Mouse (Mus musculus) adrenal gland, adult (tissue): Measurements from ENCODE around the gene Iqcf6.
"Not testable (repeated sequence)": the region's sequence is repeated elsewhere in the genome, so short reads cannot be mapped to it uniquely, and the experiment has no call there.

Source experiments
- DNase-seq, 2 experiments: peaks; one replicate each; pipeline ENCODE4 v3.0.0; 2022 to 2023; ENCODE audit warnings: low spot score in 1 of 2; ENCODE audit not compliant: inconsistent age in 2 of 2

Iqcf6 gene

GRCm38 (mm10) chr9:106626282-106626681 is at the start of gene Iqcf6:
Iqcf6 (plus strand) TSS chr9:106626582.
- no peak for DNase-seq

- no peak for DNase-seq
These were observed 46.4 kb upstream of the Iqcf6 start for GRCm38 (mm10) chr9:106580016-106580415.

DNA sequence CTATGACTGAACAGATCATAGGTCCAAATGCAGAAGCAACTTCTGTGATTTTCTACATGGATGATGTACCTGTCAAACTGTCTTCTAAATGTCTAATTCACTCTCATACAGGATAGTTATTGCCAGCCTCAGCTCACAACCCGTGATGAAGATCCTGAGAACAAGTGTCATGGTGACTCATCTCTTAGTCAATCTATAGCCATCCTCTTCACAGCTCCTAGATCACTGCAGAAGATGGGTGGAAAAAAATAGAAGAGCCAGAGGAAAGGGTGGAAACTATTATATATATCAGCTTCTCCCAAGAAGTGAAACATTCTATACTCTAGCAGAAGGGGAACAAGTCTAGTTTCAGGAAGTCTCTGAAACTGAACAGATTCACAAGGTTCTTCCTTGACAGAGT is 43.8 kb upstream of the Iqcf6 start:
- DNase-seq: no peak

GRCm38 (mm10) chr9:106592158-106592557 is 34.2 kb upstream of the Iqcf6 start:
- no peak for DNase-seq

- not testable (repeated sequence) for DNase-seq
These were observed 31.0 kb upstream of the Iqcf6 start for GRCm38 (mm10) chr9:106595402-106595801.

DNA sequence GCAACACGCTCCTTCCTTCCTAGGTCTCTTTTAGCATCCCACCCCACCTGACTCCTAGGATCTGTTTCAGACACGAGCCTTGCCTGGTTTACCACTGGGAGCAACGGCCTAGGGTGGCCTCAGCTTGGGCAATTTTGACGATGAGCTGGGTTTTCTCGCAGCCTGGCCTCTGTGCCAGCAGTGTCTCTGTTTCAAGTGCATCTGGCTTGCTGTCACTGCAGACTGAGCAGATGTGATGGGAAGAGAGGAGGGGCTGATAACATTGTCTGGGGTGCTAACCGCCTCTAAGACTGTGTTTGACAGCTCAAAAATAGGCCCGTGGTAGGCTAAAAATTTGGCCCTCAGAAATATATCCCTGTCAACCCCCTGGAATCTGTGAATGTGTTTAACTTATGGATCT is 30.5 kb upstream of the Iqcf6 start:
- DNase-seq: no peak

GRCm38 (mm10) chr9:106598466-106598865 is 27.9 kb upstream of the Iqcf6 start:
- DNase-seq: peak; percentile 31 to 73

GRCm38 (mm10) chr9:106600546-106600945 is 25.8 kb upstream of the Iqcf6 start:
- peak; percentile 44 to 78 for DNase-seq

GRCm38 (mm10) chr9:106610727-106611126 is 15.7 kb upstream of the Iqcf6 start:
- no peak for DNase-seq

DNA sequence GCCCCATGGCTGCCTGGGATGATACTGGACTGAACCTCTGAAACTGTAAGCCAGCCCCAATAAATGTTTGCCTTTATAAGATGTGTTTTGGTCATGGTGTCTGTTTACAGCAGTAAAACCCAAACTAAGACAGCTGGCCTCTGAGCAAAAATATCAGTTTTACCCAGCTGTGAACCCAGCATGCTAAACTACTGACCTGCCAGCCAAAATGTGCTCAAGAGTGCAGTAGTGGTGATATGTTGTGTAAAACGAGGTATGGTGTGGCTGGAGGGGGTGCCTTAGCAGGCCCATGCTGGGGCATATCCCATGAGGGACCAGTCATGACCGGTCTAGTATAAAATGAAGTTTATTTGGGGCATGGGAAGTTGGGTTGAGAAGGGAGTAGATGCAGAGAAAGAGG is 12.4 kb upstream of the Iqcf6 start:
- no peak for DNase-seq

DNA sequence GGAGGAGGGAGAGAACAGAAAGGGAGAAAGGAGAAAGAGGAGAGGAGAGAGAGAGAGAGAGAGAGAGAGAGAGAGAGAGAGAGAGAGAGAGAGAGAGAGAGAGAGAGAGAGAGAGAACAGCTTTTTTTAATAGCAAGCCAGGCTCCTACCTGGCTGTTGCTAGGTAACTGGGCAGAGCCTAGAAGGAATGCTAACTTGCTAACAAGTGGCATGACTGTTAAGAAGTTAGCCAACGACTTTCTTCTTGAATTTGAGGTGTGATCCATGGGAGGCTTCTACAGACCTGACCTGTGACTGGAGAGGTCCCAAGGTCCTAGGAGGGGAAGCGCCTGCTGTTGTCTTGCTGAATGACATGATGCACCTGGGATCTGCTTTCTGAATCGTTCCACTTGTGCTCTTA is 11.8 kb upstream of the Iqcf6 start:
- DNase-seq: no peak

- DNase-seq: no peak
These were observed 10.1 kb upstream of the Iqcf6 start for GRCm38 (mm10) chr9:106616306-106616705.

DNA sequence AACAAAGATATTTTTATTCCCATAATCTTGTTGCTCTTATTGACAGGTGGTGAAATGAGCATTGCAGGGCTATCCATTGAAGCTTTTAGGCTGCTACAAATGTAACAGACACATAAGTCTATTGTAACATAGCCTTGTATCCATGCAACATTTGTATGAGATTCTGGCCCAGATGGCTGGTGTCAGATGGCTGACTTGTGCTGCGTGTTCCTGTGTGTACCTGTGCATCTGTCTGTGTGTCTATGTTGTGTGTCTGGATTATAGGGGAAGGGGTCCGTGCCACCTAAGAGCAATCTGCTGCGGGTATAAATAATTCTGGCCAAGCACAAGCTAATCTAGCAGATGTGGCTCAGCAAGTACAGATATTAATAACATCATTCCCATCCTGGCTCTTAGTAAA is 8.9 kb upstream of the Iqcf6 start:
- no peak for DNase-seq

- DNase-seq: not testable (repeated sequence)
These were observed 1.4 kb downstream of the Iqcf6 start for GRCm38 (mm10) chr9:106627796-106628195.

DNA sequence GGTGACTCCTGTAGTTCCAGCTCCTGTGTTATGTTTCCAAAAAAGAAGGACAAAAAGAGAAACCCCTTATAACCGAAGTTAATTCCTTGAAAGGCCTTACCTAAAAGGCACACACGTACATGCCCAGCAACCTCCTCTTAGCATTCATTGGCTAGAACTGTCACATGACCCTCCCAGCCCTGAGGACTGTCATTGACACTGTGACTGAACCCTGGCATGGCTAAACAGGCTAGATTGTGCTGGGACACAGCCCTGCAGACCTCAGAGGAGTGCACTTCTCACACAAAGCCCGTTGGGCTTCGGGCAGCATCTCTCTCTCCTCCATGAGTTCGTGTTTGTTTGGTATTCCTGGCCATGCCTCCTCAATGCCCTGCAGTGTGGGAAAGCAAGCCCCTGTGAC is 5.8 kb downstream of the Iqcf6 start:
- DNase-seq: no peak

DNA sequence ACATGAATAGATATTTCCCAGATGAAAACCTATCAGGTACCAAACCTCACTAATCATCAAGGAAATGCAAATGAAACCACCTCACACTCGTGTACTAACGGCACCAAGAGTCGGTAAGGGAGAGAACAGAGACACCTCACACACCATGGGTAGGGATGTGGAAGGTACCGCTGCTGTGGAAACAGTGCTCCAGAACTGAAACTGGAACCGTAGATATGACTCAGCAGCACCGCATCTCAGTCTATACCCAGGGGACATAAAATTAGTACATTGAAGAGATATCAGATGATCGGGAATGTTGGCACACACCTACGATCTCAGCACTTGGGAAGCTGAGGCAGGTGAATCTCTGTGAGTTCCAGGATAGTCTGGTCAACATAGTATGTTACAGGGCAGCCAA is 11.8 kb downstream of the Iqcf6 start:
- DNase-seq: no peak

- no peak for DNase-seq
These were observed 15.0 kb downstream of the Iqcf6 start for GRCm38 (mm10) chr9:106641346-106641745.

GRCm38 (mm10) chr9:106643128-106643527 is 16.7 kb downstream of the Iqcf6 start:
- DNase-seq: peak; percentile 81 to 95

GRCm38 (mm10) chr9:106643787-106644186 is 17.4 kb downstream of the Iqcf6 start:
- no peak for DNase-seq

GRCm38 (mm10) chr9:106645684-106646271 is 19.4 kb downstream of the Iqcf6 start:
- DNase-seq: no peak

GRCm38 (mm10) chr9:106647226-106647625 is 20.8 kb downstream of the Iqcf6 start:
- DNase-seq: no peak

- DNase-seq: no peak
These were observed 26.3 kb downstream of the Iqcf6 start for GRCm38 (mm10) chr9:106652720-106653119.
